Mouse (Mus musculus) urinary bladder, adult 2 months (tissue): ENCODE measurements around the gene Cd300ld5. TPM values are rescaled to one million over a fixed set of nuclear protein-coding genes. Genes with fewer than 3 reads are reported as not detected.
"Not testable (repeated sequence)": the region's sequence is repeated elsewhere in the genome, so short reads cannot be mapped to it uniquely, and the experiment has no call there.

Experiments
- DNase-seq: peaks from one replicate; pipeline ENCODE4 v3.0.0; 2022; ENCODE audit warnings: low spot score
- polyA plus RNA-seq: library from polyadenylated mRNA; depleted of rRNA; stranded (reverse); fragments of >200 nt; gene quantifications from 2 replicates; pipeline ENCODE4 v1.2.3, GENCODE M21; 2012; rRNA removed

Cd300ld5 gene
- polyA plus RNA-seq = 3.1 and 5.2 TPM in 2 replicates

GRCm38 (mm10) chr11:115037669-115038068 is at the start of gene Cd300ld5:
Gene Cd300ld5 (minus strand): TSS chr11:115037769.
- not testable (repeated sequence) for DNase-seq

DNA sequence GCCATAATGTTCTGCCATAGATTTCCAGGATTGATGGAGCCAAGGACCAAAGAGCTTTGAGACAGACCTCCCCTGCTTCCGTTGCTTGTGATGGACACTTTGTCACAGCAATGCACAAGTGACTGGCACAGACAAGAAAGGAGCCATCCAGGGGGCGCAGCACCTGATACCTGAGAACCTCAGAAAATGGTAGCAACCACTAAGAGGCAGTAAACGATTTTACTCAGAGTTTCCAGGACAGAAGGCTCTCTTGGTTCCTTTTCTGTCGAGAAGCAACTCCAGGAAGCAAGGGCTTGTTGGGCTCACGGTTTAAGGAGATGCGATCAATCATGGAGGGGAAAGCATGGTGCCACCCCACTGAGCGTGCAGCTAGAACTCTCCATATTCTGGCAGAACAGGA is 48.6 kb upstream of the Cd300ld5 start:
- no peak for DNase-seq

DNA sequence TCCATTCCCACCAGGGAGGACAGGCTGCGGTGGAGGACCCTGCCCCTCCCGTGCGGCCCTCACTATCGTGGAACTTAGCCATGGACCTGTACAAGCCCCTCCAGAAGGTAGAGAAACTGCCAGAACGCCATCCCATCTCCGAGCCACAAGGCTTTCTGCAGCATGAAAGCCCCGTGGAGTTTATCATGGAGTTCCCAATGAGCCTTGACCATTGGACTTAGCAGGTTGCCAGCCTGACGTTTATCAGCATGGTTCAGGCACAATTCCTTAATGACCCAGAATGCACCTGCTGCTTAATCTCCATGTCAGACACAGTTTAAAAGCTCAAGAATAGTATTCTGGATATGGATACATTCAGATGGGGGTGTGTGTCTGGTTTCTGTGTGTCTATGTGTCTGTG is 47.5 kb upstream of the Cd300ld5 start:
- DNase-seq = no peak

GRCm38 (mm10) chr11:115084595-115084994 is 47.0 kb upstream of the Cd300ld5 start:
- no peak for DNase-seq

DNA sequence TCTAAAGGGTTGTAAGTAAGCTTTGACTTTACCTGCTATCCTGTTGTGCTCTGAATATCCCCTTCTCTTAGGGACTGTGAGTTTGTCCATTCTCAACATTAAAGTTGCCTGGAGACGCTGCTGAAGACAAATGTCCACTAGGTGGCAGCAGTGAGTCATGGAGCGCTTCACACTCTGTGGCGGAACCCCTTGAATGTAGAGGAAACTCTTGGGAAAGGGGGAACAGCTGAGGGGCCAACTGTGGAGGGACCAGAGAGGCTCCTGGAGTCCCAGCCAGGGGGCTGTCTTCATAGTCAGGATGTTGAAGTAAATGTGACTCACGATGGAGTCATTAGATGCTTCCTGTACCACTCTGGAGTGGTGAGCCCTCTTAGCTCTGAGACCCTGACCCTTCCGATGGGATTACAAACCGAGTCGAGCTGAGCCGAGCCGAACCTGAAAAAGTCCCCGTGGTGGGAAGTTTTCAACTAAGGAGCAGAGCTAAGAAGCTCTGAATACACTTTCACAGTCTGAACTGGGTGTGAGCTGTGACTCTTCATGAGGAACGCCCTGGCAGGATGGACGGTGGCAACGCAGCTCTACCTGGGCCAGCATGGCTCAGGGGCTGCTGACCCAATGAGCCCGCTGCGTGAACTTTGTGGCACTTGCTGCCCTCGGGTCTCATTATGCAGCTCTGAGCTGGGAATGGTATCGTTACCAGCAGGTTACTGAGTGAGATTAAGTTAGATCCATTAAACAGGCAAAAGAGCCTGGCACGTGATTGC is 46.0 kb upstream of the Cd300ld5 start:
- DNase-seq = no peak

GRCm38 (mm10) chr11:115082196-115082595 is 44.6 kb upstream of the Cd300ld5 start:
- no peak for DNase-seq

DNA sequence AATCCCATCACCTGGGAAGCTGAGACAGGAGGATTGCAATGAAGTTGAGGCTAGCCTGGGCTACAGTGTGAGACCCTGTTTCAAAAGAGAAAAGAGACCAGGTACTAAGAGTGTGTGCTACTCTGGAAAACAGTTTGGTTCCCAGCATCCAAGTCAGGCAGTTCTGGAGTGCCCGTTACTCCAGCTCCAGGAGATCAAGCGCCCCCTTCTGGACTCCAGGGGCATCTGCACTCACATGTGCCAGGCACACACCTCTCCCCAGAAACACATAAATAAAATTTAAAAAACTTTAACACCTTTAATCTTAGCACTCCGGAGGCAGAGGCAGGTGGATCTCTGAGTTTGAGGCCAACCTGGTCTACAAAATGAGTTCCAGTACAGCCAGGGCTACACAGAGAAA is 43.8 kb upstream of the Cd300ld5 start:
- DNase-seq = no peak

- no peak for DNase-seq
These were observed 43.3 kb upstream of the Cd300ld5 start for GRCm38 (mm10) chr11:115080886-115081285.

DNA sequence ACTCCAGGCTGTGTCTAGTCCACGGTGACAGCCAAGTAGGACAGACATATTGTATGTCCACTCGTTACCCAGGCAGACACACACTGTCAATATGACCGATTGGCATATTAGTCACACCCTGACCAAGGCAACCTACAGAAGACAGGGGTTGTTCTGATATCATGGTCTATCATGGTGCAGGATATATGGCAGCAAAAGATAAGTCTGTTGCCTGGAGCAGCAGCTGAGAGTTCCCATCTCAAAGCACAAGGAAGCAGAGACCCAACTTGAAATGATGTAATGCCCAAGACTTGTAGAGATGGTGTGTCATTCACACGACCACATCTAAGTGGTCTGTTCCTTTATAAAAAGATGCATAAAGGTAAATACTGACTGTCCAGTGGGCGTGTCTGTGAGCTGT is 41.1 kb upstream of the Cd300ld5 start:
- DNase-seq = no peak

GRCm38 (mm10) chr11:115077436-115077835 is 39.9 kb upstream of the Cd300ld5 start:
- DNase-seq = no peak

DNA sequence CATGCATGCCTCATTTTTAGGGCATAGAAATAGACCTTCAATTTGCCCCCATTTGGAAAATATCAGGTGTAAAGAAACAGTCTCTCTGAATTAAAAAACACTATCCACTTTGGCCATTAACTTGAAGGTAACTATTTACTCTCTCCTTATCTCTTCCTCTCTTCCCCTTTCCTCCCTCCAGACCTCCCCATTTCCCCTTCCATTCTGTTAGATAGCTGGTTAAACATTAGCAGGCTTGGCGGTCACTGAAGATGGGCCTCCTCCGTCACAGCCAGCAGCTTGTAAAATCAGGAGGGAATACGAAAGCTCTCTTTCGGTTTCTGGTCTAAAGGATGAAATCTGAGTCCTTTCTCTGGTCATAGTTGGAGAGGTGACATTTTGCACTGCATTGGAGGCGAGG is 38.3 kb upstream of the Cd300ld5 start:
- no peak for DNase-seq

DNA sequence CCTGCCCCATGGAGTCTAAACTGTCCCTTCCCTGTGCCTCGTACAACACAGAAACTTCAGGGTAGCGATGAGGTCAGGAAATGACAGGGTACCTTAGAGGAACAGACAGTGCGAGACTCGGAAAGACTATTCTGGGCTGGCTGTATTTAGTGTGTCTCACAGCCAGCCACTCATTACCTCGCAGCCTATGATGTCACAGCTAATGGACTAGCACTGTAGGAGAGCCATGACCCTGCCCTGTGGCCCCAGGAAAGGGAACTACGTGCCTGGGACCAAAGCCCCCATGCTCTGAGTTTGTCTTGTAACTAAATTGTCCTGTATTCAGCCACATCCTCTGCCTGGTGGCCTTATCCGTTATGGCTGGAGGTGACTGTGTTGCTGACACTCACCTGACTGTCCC is 37.8 kb upstream of the Cd300ld5 start:
- DNase-seq = no peak

DNA sequence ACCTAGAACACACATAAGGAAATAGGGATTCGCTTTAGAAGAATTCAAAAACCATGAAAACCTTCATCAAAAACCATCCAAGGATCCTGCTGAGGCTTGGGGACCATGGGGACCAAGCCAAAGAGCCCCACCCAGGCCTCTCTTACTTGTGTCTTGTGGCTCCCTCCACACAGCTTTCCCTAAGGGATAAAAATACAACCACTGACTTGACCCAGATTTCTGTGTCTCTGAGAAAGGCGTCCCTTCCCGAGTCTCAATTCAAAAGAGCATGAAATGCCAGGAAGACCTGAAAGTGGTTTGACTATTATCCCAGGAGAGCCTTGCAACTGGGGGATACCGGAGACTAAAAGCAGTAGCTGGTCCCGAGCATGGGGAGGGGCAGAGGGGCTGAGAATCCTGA is 35.4 kb upstream of the Cd300ld5 start:
- DNase-seq = no peak

- DNase-seq = no peak
These were observed 34.2 kb upstream of the Cd300ld5 start for GRCm38 (mm10) chr11:115071631-115072294.

DNA sequence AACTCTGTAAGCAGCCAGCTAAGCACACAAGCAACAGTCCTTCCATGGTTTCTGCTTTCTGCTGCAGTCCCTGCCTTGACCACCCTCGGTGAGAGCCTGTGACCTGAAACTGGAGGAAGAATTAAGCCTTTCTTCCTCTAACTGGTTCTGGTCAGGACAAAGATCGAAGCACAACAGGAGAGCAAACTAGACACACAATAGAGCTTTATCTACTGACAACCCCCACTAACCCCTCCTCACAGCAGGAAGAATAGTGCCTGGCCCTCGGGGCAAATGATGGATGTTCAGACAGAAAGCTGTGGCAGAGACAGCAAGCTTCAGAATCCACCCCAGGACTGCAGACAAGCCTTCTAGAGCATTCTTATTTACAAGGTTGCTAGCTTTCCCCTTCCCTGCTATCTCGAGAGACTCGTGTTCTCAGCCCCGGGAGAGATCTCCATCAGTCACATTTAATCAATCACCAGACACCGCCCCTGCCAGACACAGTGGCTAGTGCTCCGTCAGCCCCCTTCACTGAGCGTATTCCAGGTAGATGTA is 33.5 kb upstream of the Cd300ld5 start:
- no peak for DNase-seq

DNA sequence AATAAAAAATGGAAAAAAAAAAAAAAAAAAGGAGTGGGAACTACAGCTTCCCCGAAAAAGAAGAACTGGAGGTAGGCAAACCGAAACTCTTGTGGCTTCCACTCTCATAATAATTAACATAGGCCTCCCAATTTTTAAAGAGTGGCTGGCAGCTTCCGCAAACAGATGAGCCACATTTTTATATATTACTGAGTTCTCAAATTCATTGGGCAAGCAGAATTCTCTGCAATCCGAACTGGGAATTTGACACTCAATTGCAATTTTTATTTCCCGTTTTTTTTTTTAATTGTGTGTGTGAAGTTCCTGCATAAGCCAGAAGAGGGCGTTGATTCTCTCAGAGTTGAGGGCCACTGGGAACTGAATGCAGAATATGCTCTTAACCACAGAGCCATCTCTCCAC is 29.2 kb upstream of the Cd300ld5 start:
- no peak for DNase-seq

GRCm38 (mm10) chr11:115062077-115062476 is 24.5 kb upstream of the Cd300ld5 start, which contains the start of gene Cd300e:
Gene Cd300e (minus strand): TSS chr11:115062177.
- no peak for DNase-seq

DNA sequence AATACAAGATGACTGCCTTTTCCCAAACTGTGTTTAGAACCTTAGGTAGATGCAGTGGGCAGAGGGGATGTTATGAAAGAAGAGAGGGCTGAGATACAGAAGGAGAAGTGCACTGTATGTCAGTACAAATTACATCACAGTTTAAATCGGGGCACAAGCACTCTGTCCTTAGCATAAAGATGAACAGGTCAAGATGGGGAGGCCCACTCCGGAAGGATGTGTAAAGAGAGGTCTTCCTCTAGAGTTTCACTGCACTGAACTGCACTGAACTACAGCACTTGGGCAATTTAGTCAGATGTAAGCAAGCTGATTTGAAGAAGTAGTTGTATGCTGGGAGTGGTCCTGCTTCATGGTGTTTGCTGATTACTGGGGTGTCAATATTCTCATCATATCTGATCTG is 22.2 kb upstream of the Cd300ld5 start:
- DNase-seq = no peak

GRCm38 (mm10) chr11:115058701-115059100 is 21.1 kb upstream of the Cd300ld5 start:
- no peak for DNase-seq

GRCm38 (mm10) chr11:115054537-115054936 is 17.0 kb upstream of the Cd300ld5 start:
- DNase-seq = no peak

- DNase-seq = no peak
These were observed 15.4 kb upstream of the Cd300ld5 start for GRCm38 (mm10) chr11:115052991-115053390.

DNA sequence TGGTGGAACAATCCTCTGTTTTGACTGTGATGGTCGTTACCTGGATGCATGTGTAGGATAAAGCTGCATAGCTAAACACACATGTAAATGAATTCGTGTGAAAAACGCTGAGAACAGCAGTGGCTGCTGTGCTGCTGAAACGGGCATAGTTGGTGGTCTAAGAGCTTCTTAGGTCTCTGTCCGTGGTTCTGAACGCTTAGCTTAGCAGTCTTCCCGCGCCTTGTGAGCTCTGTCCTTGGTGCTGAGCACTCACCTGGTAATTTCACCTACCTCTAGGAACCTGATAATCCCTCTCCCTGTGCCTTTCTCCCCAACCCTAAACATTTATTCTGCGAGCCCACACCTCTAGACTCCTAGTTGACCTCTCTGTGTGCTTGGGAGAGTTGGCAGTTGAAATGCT is 14.6 kb upstream of the Cd300ld5 start:
- DNase-seq = no peak

DNA sequence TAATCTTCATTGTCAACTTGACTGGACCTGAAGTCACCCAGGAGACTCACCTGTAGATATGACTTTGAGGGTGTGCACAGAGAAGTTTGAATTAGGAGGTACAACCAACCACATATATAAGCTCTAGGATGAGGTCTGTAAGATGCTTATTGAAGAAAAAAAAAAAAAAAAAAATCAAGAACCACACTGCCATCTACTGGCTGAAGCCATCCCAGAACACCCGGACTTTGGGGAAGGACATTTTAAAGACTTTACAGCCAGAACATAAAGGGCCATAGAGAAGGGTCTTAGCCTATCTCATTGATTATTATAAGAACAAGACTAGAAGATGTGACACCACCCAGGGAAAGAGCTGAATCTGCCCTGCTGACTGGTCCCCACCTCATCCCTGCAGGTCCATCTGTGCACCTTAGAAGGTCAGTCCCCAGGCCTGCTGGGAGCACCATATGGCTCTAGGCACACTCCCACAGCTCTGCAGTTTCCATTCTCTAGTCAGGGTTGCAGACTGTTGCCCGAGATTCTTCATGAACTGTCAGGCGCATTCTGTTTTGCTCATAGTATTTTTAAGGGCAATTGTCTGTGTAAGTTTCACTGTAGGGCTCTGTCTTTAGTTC is 11.8 kb upstream of the Cd300ld5 start:
- DNase-seq = no peak
